Mouse (Mus musculus): ENCODE data around the gene Avpr1b.
"Not testable (repeated sequence)": the region's sequence is repeated elsewhere in the genome, so short reads cannot be mapped to it uniquely, and the experiment has no call there.

- TF ChIP-seq ZC3H11A (IDR thresholded peaks at IDR 0.05; ENCODE audit: borderline replicate concordance, low read depth, low read length); MAFK (IDR thresholded peaks at IDR 0.05; ENCODE audit: insufficient read depth, low read depth, low read length); HCFC1 (IDR thresholded peaks at IDR 0.05; ENCODE audit: borderline replicate concordance, insufficient read depth, low read length); CHD2 (IDR thresholded peaks at IDR 0.05; ENCODE audit: low read depth, low read length); ZNF384 (IDR thresholded peaks at IDR 0.05; ENCODE audit: low read depth, low read length): not testable (repeated sequence)
Observed at GRCm38 (mm10) chr1:131632216-131632615, 33.2 kb downstream of the Avpr1b start.

All from ES-E14 (cell line).